Mouse (Mus musculus) embryo, embryonic 11 days (tissue): Measurements from ENCODE around the gene Casz1.
A peak's percentile ranks its signal among the peaks of the same experiment; 100 is the strongest.

Source experiments
- DNase-seq: peaks from one replicate; pipeline ENCODE4 v3.0.0-alpha.2; 2015

The Casz1 gene

GRCm38 (mm10) chr4:148909566-148909965 lies 105.3 kb downstream of the Casz1 start:
- DNase-seq: no peak

- DNase-seq: no peak
Measured at GRCm38 (mm10) chr4:148912134-148912533, 107.9 kb downstream of the Casz1 start.

- no peak for DNase-seq
Measured at GRCm38 (mm10) chr4:148912826-148913590, 108.8 kb downstream of the Casz1 start.

- DNase-seq: peak; percentile 88
Measured at GRCm38 (mm10) chr4:148914863-148915622, 110.8 kb downstream of the Casz1 start.

GRCm38 (mm10) chr4:148915849-148916248 lies 111.6 kb downstream of the Casz1 start:
- DNase-seq: no peak

- no peak for DNase-seq
Measured at GRCm38 (mm10) chr4:148918707-148919447, 114.6 kb downstream of the Casz1 start.

- DNase-seq: no peak
Measured at GRCm38 (mm10) chr4:148920610-148921009, 116.4 kb downstream of the Casz1 start.

- peak; percentile 64 for DNase-seq
Measured at GRCm38 (mm10) chr4:148922221-148922700, 118.0 kb downstream of the Casz1 start.

- DNase-seq: no peak
Measured at GRCm38 (mm10) chr4:148923414-148923813, 119.2 kb downstream of the Casz1 start.

GRCm38 (mm10) chr4:148923976-148924375 lies 119.7 kb downstream of the Casz1 start:
- no peak for DNase-seq

GRCm38 (mm10) chr4:148925589-148926359 lies 121.5 kb downstream of the Casz1 start:
- no peak for DNase-seq

- DNase-seq: no peak
Measured at GRCm38 (mm10) chr4:148926459-148926858, 122.2 kb downstream of the Casz1 start.

GRCm38 (mm10) chr4:148928316-148928715 lies 124.1 kb downstream of the Casz1 start:
- no peak for DNase-seq

GRCm38 (mm10) chr4:148928876-148929275 lies 124.6 kb downstream of the Casz1 start:
- DNase-seq: no peak

- no peak for DNase-seq
Measured at GRCm38 (mm10) chr4:148930721-148931229, 126.5 kb downstream of the Casz1 start.

GRCm38 (mm10) chr4:148933109-148933508 lies 128.9 kb downstream of the Casz1 start:
- no peak for DNase-seq

- DNase-seq: peak; percentile 56
Measured at GRCm38 (mm10) chr4:148935211-148935610, 131.0 kb downstream of the Casz1 start.

- DNase-seq: no peak
Measured at GRCm38 (mm10) chr4:148936111-148936510, 131.9 kb downstream of the Casz1 start.

GRCm38 (mm10) chr4:148936727-148937126 lies 132.5 kb downstream of the Casz1 start:
- no peak for DNase-seq

GRCm38 (mm10) chr4:148938546-148938945 lies 134.3 kb downstream of the Casz1 start:
- DNase-seq: no peak

- DNase-seq: peak; percentile 91
Measured at GRCm38 (mm10) chr4:148940674-148941211, 136.5 kb downstream of the Casz1 start.

GRCm38 (mm10) chr4:148941321-148941720 lies 137.1 kb downstream of the Casz1 start:
- no peak for DNase-seq
